Mouse (Mus musculus) erythroblast, embryonic 14.5 days (primary cell): ENCODE data around the gene Cdc42bpa. TPM values are rescaled to one million over a fixed set of nuclear protein-coding genes. Genes with fewer than 3 reads are reported as not detected.

Experiments
- H3K27me3 ChIP-seq: 2 replicates; pipeline ENCODE4 v1.6.1; 2012; ENCODE audit warnings: inconsistent platforms; ENCODE audit not compliant: control insufficient read depth
- H3K36me3 ChIP-seq: 2 replicates; pipeline ENCODE4 v1.6.1; 2012; ENCODE audit warnings: mild to moderate bottlenecking, inconsistent platforms; ENCODE audit not compliant: control insufficient read depth
- H3K4me1 ChIP-seq: 2 replicates; pipeline ENCODE4 v1.6.1; 2012; ENCODE audit warnings: inconsistent platforms; ENCODE audit not compliant: control insufficient read depth
- H3K4me3 ChIP-seq: replicated peaks from 2 replicates; pipeline ENCODE3; 2012; ENCODE audit warnings: moderate library complexity, mild to moderate bottlenecking, inconsistent platforms
- H3K9me3 ChIP-seq: 2 replicates; pipeline ENCODE4 v1.6.1; 2012; ENCODE audit warnings: low read length, inconsistent platforms, mixed read lengths; ENCODE audit not compliant: control insufficient read depth
- GATA1 ChIP-seq: IDR thresholded peaks from 2 replicates; pipeline ENCODE4 v1.6.1; 2012; ENCODE audit warnings: low read length, inconsistent platforms, mixed read lengths
- TAL1 ChIP-seq: IDR thresholded peaks from 3 replicates; pipeline ENCODE4 v1.6.1; 2012; ENCODE audit warnings: low read length, inconsistent platforms, mixed read lengths
- polyA plus RNA-seq: library from polyadenylated mRNA; stranded (reverse); fragments of >175 nt; gene quantifications from 2 replicates; pipeline ENCODE4 v1.2.3, GENCODE M21; 2012

Gene Cdc42bpa
- 2.3 and 3.0 TPM in 2 replicates for polyA plus RNA-seq

DNA sequence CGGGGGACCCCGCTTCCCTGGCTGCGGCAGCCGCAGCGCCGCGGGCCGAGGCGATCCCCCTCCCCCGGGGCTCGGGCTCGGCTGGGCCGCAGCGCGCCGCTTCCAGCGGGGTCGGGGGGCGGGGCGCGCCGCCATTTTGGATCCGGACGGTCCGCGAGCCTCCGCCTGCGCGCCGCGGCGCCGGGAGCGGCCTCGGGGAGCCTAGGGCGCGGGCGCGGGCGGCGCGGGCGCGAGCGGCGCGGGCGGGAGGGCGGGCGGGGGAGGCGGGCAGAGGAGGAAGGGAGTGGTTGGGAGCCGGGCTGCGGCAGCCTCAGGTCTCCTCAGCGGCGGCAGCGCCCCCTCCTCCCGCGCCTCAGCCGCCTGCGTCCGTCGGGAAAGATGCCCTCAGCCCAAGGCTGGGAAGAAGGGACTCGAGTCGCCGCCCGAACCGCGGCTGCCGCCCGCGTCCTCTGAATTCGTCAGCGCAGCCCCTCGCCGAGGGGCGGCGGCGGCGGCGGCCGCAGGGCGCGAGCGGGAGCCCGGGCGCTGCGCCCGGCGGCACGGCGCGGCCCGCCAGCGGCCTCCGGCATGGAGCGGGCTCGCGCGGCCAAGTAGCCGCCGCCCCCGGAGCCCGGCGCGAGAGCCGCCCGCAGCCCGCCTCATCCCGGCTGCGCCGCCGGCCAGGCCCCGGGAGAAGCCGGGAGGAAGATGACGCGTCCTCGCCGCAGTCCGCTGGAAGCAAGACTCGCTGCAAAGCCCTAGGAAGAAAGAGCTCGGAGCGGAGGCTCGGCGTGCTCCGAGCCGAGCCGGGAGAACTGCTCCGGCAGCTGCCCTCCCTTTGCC, at the start of gene Cdc42bpa:
TSS of gene Cdc42bpa (plus strand) at position 752 of the 822 bp plus-strand sequence.
- peak within 1 kb of the TSS; percentile 93 for H3K4me3 ChIP-seq
- TF ChIP-seq TAL1 = no peak
- TF ChIP-seq GATA1 = no peak
- H3K27me3 ChIP-seq = peaks cover 10% of the 10 kb centered on the region
- H3K9me3 ChIP-seq = no peaks in the 10 kb centered on the region
- H3K4me1 ChIP-seq = peaks cover 35% of the 10 kb centered on the region
- H3K36me3 ChIP-seq = no peaks in the 10 kb centered on the region; the same call in 1 of the 2 replicates

GRCm38 (mm10) chr1:179913471-179913870, 46.8 kb upstream of the Cdc42bpa start:
- TF ChIP-seq TAL1 = no peak
- peaks cover 3% of the 10 kb centered on the region; the same call in 1 of the 2 replicates for H3K27me3 ChIP-seq
- H3K9me3 ChIP-seq = no peaks in the 10 kb centered on the region

GRCm38 (mm10) chr1:179917036-179917435, 43.2 kb upstream of the Cdc42bpa start:
- H3K36me3 ChIP-seq = no peaks in the 10 kb centered on the region
- no peak overlapping the region for H3K4me3 ChIP-seq
- TF ChIP-seq TAL1 (no peak), GATA1 (no peak)
- peaks cover 5% of the 10 kb centered on the region; the same call in 1 of the 2 replicates for H3K27me3 ChIP-seq
- no peaks in the 10 kb centered on the region for H3K4me1 ChIP-seq
- H3K9me3 ChIP-seq = no peaks in the 10 kb centered on the region

More at GRCm38 (mm10) chr1:179913471-179913870, 46.8 kb upstream of the Cdc42bpa start:
- no peaks in the 10 kb centered on the region for H3K36me3 ChIP-seq
- H3K4me1 ChIP-seq = no peaks in the 10 kb centered on the region
- no peak overlapping the region for H3K4me3 ChIP-seq

GRCm38 (mm10) chr1:179917481-179917880, 42.8 kb upstream of the Cdc42bpa start:
- Histone ChIP-seq H3K4me3 (no peak overlapping the region), H3K4me1 (no peaks in the 10 kb centered on the region), H3K36me3 (no peaks in the 10 kb centered on the region), H3K27me3 (peaks cover 5% of the 10 kb centered on the region; the same call in 1 of the 2 replicates), H3K9me3 (no peaks in the 10 kb centered on the region)
- TF ChIP-seq TAL1 (no peak), GATA1 (no peak)

- no peaks in the 10 kb centered on the region for H3K36me3 ChIP-seq
- no peaks in the 10 kb centered on the region; the same call in 1 of the 2 replicates for H3K9me3 ChIP-seq
- peaks cover 5% of the 10 kb centered on the region; the same call in 1 of the 2 replicates for H3K27me3 ChIP-seq
- no peak overlapping the region for H3K4me3 ChIP-seq
- TF ChIP-seq GATA1 = no peak
- no peak for TF ChIP-seq TAL1
- H3K4me1 ChIP-seq = no peaks in the 10 kb centered on the region
These were observed 40.4 kb upstream of the Cdc42bpa start for GRCm38 (mm10) chr1:179919656-179920436.

DNA sequence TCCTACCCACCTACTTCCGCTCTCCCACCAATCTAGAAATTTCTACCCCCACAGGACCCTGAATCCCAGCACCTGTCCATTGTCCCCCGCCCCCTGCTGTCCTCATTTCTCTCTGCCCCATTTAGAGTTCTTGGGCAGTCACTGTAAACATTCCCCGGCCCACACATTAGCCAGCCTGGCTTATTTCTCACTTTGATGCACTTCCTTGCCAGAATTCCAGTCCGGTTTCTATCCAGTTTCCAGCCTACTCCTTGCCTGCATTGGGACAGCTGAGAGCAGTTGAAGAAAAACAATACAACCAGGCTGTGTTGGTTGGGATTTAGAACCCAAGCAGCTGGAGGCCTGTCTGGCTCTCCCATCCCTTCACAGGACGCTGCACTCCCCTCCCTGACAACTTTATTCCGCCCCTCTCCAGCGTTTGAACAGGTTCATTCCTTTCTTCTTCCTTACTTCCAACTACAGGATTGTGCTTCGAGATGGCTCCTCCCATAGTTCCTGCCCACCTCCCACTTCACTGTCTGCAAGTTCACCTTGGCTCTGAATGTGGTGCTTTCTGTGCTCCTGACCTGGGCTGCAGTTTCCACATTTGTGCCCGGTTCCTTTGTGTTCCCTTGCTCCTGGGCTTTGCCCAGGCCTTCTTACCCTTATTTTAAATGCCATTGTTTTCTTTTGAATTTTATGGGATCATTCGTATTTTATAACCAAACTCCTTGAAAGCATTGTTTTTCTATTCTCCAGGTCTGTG, 36.4 kb upstream of the Cdc42bpa start:
- no peak overlapping the region for H3K4me3 ChIP-seq

GRCm38 (mm10) chr1:179926240-179926639, 34.0 kb upstream of the Cdc42bpa start:
- no peaks in the 10 kb centered on the region for H3K27me3 ChIP-seq
- H3K36me3 ChIP-seq = no peaks in the 10 kb centered on the region
- TF ChIP-seq GATA1 (no peak), TAL1 (no peak)
- no peaks in the 10 kb centered on the region; the same call in 1 of the 2 replicates for H3K9me3 ChIP-seq
- H3K4me1 ChIP-seq = no peaks in the 10 kb centered on the region
- no peak overlapping the region for H3K4me3 ChIP-seq

More for the DNA sequence above, 36.4 kb upstream of the Cdc42bpa start:
- H3K9me3 ChIP-seq = no peaks in the 10 kb centered on the region; the same call in 1 of the 2 replicates
- H3K36me3 ChIP-seq = no peaks in the 10 kb centered on the region
- TF ChIP-seq GATA1 = no peak
- no peak for TF ChIP-seq TAL1
- no peaks in the 10 kb centered on the region for H3K4me1 ChIP-seq
- 0 out of 2 replicates have a peak, but pooled peaks cover 1% of the 10 kb centered on the region for H3K27me3 ChIP-seq

- TF ChIP-seq GATA1 (no peak), TAL1 (no peak)
- no peaks in the 10 kb centered on the region for H3K27me3 ChIP-seq
- H3K9me3 ChIP-seq = no peaks in the 10 kb centered on the region; the same call in 1 of the 2 replicates
- no peaks in the 10 kb centered on the region for H3K36me3 ChIP-seq
- no peaks in the 10 kb centered on the region for H3K4me1 ChIP-seq
- no peak overlapping the region for H3K4me3 ChIP-seq
These were observed 33.2 kb upstream of the Cdc42bpa start for GRCm38 (mm10) chr1:179927102-179927501.
